Mouse (Mus musculus) macrophage (primary cell): Measurements from ENCODE around the gene Utp4. TPM values are rescaled to one million over a fixed set of nuclear protein-coding genes. Genes with fewer than 3 reads are reported as not detected.
"Not testable (repeated sequence)": the region's sequence is repeated elsewhere in the genome, so short reads cannot be mapped to it uniquely, and the experiment has no call there.

ENCODE experiments used
- H3K27ac ChIP-seq: fragments of 350-480 bp; formaldehyde crosslinking; 2 replicates; pipeline ENCODE4 v1.9.0; 2021
- H3K36me3 ChIP-seq: fragments of 350-480 bp; formaldehyde crosslinking; 2 replicates; pipeline ENCODE4 v1.9.0; 2021; ENCODE audit errors: inconsistent target
- H3K4me3 ChIP-seq: fragments of 350-480 bp; formaldehyde crosslinking; 2 replicates; pipeline ENCODE4 v1.9.0; 2021; ENCODE audit errors: inconsistent target
- H3K79me2 ChIP-seq: fragments of 350-480 bp; formaldehyde crosslinking; 2 replicates; pipeline ENCODE4 v1.9.0; 2021; ENCODE audit errors: inconsistent target
- WGBS: methylation state at CpG from one replicate; pipeline ENCODE4 v1.1.7; 2026; ENCODE audit warnings: inconsistent platforms; ENCODE audit not compliant: missing documents; 5-methylcytosine and 5-hydroxymethylcytosine counted together
- polyA plus RNA-seq: library from polyadenylated mRNA; stranded (reverse); fragments of 250-400 nt; gene quantifications from 3 replicates; pipeline ENCODE4 v1.2.4, GENCODE M21; 2018; ENCODE audit warnings: inconsistent platforms

Gene Utp4
- polyA plus RNA-seq, 1 experiment from 2014 or later = 15.8 TPM

DNA sequence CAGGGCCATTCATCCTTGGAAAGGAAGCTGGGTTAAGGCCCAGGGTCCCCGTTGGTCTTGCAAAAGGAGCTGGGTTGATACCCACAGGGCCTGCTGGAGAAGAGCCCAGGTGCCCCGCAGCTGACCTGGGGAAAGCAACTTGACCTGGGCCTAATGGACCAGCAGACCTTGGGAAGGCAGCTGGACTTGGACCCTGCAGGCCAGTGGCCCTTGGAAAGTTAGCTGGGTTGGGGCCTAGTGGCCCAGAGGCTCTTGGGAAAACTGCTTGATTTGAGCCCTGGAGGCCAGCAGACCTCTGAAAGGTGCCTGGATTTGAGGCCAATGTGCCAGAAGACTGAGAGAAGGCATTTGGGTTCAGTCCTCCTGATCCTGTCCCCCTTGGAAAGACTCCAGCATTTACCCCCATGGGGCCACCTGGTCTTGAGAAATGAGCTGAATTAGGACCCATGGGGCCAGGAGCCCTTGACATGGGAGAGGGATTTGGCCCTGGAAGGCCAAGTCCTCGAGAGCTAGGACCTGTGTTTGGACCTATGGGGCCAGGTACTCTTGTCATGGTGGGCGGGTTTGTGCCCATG lies 8.5 kb upstream of the Utp4 start:
- peaks cover 42% of the 10 kb centered on the region for H3K36me3 ChIP-seq
- 95% methylated on average over 4 of the region's 4 CpGs for whole genome bisulfite sequencing
- H3K79me2 ChIP-seq = peaks cover 38% of the 10 kb centered on the region
- H3K4me3 ChIP-seq, H3K27ac ChIP-seq: not testable (repeated sequence)

DNA sequence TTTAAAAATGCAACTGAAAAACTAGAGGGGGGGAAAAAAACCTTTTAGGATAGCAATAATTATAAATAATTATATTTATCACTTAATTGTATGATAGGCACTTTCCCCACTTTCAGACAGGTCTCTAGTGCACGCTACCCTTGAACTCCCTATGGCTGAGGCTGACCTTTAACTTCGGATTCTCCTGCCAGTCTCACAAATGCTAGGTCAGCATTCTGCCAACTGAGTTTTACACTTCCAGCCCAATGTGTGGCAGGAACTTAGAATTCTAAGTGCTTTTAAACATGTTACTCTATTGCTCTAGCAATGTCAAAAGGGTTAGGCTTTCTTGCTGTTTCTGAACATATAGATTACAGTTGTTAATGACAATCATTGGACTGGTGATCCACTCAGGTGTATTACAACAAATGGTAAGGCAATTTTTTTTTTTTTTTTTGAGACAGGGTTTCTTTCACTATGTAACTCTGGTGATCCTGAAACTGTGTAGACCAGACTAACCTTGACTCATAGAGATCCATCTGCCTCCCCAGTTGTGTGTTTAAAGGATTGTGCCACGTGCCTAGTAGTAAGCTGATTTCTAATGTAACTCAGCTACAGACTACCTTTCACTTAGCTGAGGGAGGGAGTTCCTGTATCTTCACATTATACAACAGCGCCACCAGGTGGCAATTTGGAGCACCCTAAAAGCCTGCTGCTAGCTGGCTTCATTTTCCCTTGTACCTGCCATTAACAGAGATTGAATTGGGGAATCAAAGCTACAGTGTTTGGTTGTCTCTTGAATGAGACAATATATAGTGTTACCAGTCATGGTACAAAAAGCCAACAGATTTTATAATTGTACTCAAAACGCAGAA lies 5.9 kb upstream of the Utp4 start:
- WGBS = 42% methylated on average over 5 of the region's 5 CpGs
- no peak overlapping the region for H3K4me3 ChIP-seq
- H3K79me2 ChIP-seq = peaks cover 64% of the 10 kb centered on the region
- peaks cover 37% of the 10 kb centered on the region for H3K36me3 ChIP-seq
- no peak overlapping the region for H3K27ac ChIP-seq

DNA sequence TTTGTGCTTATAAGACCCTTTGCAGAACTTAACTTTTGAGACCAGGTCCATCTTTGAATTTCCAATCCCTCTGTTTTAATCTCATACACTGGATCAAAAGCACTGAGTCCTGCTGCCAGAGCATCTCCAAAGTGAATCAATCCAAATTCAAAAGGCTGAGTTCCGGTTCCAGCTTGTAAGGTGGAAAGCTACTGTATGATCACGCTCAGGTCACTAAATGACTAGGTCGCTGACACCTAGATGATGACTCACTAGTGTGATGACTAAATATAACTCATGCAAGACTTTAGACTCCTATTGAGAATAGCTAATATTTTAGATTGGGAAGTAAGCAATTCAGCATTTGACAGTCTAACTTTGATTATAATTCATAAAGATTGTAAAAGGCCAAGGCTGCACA lies 4.6 kb upstream of the Utp4 start:
- H3K36me3 ChIP-seq = peaks cover 25% of the 10 kb centered on the region
- no peak overlapping the region for H3K4me3 ChIP-seq
- H3K27ac ChIP-seq = no peak overlapping the region
- peaks cover 71% of the 10 kb centered on the region for H3K79me2 ChIP-seq
- WGBS = 84% methylated on average over 3 of the region's 3 CpGs

DNA sequence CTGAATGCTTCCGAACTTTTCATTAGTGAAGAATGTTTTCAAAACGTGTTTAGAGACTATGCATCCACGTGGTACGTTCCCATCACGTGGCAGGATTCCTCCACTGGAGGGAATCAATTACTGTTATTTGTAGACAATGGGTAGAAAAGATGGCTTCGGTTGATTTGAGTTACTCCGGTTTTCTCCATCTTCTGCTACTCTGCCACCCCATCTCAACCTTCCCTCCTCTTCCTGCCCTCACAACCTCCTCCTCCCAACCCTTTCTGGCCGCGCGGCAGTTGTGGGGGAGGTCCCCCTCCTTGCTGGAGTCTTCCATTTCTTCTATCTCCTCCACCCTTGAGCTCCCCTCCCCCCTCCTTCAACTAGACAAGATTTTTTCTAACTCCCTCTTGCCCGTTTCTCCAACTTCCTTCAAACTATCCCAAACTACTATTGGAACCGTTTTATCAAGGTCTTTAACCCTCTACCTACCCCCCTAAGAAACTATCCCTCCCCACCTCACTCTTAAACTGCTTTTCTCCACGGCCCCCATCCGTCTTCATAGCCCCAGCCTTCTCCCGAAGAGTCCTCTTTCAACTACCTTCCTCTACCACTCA lies 1.1 kb upstream of the Utp4 start:
- Histone ChIP-seq H3K27ac (peak overlapping the region; percentile 61), H3K4me3 (peak overlapping the region; percentile 87), H3K79me2 (peaks cover 65% of the 10 kb centered on the region), H3K36me3 (no peaks in the 10 kb centered on the region)
- WGBS = under 1% methylated on average over 15 of the region's 15 CpGs

DNA sequence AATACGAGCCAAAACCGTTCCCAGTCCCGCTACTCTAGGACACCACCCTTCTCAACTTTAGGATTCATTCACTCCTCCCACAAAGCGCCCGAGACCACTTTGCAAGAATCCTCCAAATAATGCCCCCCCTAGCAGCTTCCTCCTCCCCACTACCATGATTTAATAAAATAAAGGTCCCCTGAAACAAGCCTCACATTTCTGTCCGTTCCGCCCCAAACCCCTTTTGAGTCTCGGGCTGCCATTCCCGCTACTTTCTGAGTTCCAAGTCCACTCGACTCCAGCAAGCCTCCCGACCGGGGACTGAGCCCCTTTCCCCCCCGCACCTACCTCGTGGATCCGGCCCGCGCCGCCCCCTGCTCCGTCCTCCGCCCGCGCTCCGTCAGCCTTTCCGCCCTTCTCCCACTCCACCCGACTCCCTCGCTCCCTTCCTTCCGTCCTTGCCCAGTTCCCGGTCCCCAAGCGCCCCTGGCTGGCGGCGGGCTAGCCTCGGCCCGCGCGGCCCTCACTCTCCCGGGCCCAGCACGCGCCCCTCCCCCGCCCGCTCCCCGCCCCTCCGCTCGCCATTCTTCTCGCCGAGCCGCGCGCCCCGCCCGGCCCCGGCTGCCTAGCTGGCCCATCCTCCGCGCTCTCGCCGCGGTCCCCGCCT lies 507 bp upstream of the Utp4 start:
- H3K27ac ChIP-seq = peak overlapping the region; percentile 61
- H3K36me3 ChIP-seq = peaks cover under 1% of the 10 kb centered on the region; the same call in 1 of the 2 replicates
- H3K79me2 ChIP-seq = peaks cover 59% of the 10 kb centered on the region
- under 1% methylated on average over 57 of the region's 57 CpGs for WGBS
- peak overlapping the region; percentile 87 for H3K4me3 ChIP-seq

DNA sequence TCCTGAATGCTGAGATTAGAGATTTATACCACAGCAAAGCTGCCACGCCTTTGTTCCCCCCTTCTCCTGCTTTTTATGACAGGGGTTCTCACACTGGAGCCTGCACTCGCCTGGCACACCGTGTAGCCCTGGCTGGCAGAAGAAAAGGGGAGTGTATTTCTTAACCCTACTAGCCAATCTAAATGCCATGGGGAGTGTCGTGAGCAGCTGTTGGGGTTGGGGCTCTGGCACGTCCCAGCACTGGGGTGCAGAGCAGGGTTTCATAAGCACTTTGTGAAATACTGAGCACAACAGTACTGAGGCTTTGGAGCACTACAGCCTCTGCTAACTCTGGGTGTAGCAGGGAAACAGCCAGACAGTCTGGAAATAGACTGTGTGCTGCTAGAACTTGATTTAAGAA lies 6.0 kb downstream of the Utp4 start:
- Histone ChIP-seq H3K27ac (no peak overlapping the region), H3K36me3 (peaks cover 29% of the 10 kb centered on the region; the same call in 1 of the 2 replicates), H3K4me3 (no peak overlapping the region), H3K79me2 (no peaks in the 10 kb centered on the region)
- 87% methylated on average over 5 of the region's 5 CpGs for WGBS

DNA sequence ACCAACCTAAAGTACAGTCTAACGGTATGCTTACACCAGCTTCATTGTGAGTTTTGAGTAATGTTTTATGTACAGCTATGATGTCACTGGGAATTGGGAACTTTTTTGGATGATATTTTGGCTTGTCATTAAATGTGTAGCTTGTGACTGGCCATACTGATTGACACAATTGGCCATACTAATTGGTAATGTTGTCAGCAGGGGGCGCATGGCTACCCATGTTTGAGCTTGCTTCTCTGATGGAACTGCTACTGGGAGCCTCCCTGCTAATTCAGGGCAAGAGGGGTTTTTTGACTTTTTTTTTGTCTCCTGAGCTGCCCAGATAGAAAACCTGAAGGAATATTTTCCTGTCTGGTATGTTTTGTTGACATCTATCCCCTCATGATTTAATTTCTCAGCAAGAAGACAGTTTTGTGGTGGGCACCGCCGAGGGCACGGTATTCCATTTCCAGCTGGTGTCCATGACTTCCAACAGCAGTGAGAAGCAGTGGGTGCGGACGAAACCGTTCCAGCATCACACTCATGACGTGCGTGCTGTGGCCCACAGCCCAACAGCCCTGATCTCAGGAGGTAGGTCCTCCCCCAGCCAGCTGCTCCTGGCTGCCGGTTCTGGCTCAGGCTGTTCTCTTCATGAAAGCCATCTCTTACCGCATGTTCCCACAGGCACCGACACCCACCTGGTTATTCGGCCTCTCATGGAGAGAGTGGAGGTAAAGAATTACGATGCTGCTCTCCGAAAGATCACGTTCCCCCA lies 12.5 kb downstream of the Utp4 start:
- peaks cover 26% of the 10 kb centered on the region; the same call in 1 of the 2 replicates for H3K36me3 ChIP-seq
- 92% methylated on average over 17 of the region's 17 CpGs for WGBS
- no peak overlapping the region for H3K4me3 ChIP-seq
- H3K27ac ChIP-seq = no peak overlapping the region
- no peaks in the 10 kb centered on the region for H3K79me2 ChIP-seq

DNA sequence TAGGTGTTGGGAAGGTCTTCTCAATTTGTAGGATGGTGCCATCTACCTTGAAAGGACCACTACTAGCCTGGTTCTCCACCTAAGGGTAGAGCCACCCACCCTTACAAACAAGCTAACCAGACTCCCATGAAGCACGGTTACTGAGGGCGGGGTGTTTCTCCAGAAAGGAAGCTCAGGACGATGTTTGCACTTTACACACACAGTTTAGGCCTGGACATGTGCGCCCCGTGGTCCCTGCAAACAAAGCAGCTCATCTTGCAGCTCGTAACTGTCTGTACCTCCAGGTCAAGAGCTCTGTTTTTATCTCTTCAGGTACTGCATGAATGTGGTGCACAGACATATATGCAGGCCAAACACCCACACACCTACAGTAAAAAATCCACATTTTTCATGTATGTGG lies 13.2 kb downstream of the Utp4 start:
- 95% methylated on average over 4 of the region's 6 CpGs for WGBS
- H3K79me2 ChIP-seq = no peaks in the 10 kb centered on the region
- peaks cover 26% of the 10 kb centered on the region; the same call in 1 of the 2 replicates for H3K36me3 ChIP-seq
- no peak overlapping the region for H3K4me3 ChIP-seq
- no peak overlapping the region for H3K27ac ChIP-seq

DNA sequence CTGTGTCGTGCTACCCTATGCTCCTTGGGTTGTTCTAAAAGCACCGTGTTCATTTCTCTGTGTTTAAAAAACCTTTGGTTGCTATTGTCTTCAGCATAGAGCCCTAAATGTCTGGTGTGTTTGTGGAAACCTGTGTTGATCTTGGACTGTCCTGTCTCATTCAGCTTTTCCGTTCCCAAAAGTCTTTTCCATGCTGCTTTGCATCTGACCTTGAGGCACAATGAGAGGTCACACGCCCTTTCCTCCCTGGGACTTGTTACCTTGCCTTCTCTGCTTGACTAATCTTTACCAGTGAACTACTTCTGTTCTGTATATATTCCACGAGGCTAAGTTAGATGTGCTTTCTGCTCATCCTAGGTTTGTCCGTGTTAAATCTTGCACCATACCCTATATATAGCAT lies 14.0 kb downstream of the Utp4 start:
- Histone ChIP-seq H3K36me3 (peaks cover 26% of the 10 kb centered on the region; the same call in 1 of the 2 replicates), H3K4me3 (no peak overlapping the region), H3K79me2 (no peaks in the 10 kb centered on the region), H3K27ac (no peak overlapping the region)
- 97% methylated on average over 5 of the region's 6 CpGs for WGBS

DNA sequence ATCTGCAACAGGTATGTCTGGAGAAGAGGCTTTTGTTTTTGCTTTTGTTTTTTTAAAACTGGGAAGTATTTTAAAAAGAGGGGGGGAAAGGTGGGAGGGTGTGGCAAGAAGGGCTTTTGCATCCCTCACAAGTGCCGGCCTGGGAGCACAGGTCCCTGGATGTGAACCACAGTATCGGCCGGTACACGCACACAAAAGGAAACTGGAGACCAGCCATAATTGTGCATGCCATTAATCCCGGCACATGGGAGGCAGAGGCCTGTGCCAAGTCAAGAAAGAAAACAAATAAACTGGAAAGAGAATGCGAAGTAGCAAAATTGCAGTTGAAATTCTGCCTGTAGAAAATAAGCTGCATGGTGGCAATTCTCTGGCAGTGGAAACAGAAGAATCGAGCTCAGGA lies 14.9 kb downstream of the Utp4 start:
- peaks cover 26% of the 10 kb centered on the region; the same call in 1 of the 2 replicates for H3K36me3 ChIP-seq
- 97% methylated on average over 7 of the region's 7 CpGs for WGBS
- no peak overlapping the region for H3K27ac ChIP-seq
- no peak overlapping the region for H3K4me3 ChIP-seq
- no peaks in the 10 kb centered on the region for H3K79me2 ChIP-seq

DNA sequence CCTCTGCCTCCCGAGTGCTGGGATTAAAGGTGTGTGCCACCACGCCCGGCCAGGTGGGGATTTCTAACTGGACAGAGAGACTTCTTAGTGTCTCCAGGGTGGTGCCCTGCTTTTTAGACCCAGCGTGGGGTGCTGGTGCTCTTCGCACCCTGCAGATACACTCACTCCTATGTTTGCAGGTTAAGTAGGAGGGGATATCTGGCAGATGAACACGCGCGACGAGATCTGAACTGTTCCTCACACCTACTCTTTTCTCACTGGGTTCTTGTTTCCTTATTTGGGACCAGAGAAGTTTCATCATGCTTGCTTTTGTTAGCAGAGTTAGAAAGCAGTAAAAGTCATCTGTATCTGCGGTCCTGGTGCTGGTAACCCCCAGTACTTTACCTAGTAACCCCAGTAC lies 20.2 kb downstream of the Utp4 start:
- Histone ChIP-seq H3K36me3 (peaks cover 30% of the 10 kb centered on the region), H3K27ac (no peak overlapping the region), H3K79me2 (no peaks in the 10 kb centered on the region), H3K4me3 (no peak overlapping the region)
- 96% methylated on average over 10 of the region's 10 CpGs for WGBS

DNA sequence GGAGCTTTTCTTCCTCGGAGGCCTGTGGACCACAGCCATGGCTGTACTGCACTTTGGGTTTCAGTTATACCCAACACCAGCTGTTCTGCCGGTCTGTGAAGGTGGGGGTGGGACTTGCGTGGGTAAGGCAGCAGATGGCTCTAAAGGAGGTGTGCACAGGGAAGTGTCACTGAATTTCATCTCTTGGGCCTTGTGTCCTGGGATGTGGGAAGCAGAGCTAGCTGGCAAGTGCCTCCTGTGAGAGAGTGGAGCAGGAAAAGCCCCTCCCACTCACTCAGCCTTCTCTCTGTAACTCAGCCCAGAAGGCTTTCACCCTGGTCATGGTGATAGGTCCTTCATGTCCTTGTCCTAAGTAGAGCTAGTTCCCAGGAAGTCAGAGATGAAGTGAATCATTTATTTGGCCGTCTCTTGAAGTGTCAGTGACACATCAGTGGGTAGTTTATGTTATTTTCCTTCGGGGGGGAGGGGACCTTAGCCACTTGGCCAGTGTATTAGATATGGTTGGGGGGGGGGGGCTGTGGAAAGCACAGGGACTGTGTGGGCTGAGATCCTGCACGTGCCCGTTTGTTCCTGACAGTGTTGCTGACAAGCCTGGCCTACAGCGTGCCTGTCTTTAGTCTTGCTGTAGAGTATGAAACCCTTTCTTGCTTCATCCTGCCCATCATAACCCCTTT lies 26.4 kb downstream of the Utp4 start:
- H3K36me3 ChIP-seq = peaks cover 48% of the 10 kb centered on the region
- no peak overlapping the region for H3K4me3 ChIP-seq
- no peak overlapping the region for H3K27ac ChIP-seq
- no peaks in the 10 kb centered on the region for H3K79me2 ChIP-seq
- 94% methylated on average over 8 of the region's 8 CpGs for WGBS

DNA sequence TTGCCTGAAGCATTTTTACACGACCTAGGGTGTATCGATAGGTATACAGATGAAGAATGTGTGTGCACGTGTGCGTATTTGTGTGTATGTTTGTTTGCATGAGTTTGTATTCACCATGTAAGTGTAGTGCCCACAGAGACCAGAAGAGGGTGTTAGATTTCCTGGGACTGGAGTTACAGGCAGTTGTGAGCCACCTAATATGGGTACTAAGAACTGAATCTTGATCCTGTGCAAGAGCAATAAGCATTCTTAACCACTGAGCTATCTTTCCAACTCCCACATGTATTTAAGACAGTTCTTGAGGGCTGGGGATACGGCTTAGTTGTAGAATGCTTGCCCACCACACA lies 26.9 kb downstream of the Utp4 start:
- Histone ChIP-seq H3K4me3 (no peak overlapping the region), H3K36me3 (peaks cover 48% of the 10 kb centered on the region), H3K79me2 (no peaks in the 10 kb centered on the region), H3K27ac (no peak overlapping the region)
- WGBS = 100% methylated on average over 5 of the region's 5 CpGs

DNA sequence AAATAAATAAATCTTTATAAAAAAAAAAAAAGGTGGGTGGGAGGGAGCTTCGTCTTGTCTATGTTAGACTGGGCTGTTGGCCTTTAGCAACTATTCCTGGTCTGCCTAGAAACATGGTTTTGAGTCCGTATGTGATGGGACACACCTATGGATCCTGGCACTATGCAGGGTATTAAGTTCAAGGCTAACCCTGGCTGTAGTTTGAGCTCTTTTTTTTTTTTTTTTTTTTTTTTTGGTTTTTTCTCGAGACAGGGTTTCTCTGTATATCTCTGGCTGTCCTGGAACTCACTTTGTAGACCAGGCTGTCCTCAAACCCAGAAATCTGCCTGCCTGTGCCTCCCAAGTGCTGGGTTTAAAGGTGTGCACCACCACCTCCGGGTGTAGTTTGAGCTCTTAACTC lies 30.6 kb downstream of the Utp4 start:
- H3K36me3 ChIP-seq = peaks cover 17% of the 10 kb centered on the region; the same call in 1 of the 2 replicates
- H3K79me2 ChIP-seq = no peaks in the 10 kb centered on the region
- WGBS = 92% methylated on average over 4 of the region's 4 CpGs
- H3K4me3 ChIP-seq = no peak overlapping the region
- no peak overlapping the region for H3K27ac ChIP-seq
